Mouse (Mus musculus): ENCODE measurements around the gene Sertad3.
A peak's percentile ranks its signal among the peaks of the same experiment; 100 is the strongest.
"Not testable (repeated sequence)": the region's sequence is repeated elsewhere in the genome, so short reads cannot be mapped to it uniquely, and the experiment has no call there.

Sertad3 gene

DNA sequence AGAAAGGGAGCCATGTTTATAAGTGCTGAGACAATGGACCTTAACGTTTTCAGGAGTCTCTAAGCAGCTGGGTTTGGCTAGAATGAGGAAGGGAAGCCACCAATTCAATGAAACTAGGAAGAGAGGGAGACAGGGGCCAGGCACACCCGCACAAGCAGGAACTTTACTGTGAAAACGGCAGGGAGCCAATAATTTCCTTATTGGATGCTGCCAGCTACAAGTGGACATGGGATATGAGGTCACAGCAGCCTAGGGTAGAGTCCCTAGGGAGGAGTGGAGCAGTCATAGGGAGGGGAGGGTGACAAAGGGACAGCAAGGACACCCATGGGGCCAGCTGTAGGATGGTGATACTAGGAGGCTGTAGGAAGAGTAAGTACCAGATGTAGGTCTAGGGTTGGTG is 19.5 kb downstream of the Sertad3 start:
- DNase-seq (ENCODE audit: low spot score in 2 of 2) = no peak

DNA sequence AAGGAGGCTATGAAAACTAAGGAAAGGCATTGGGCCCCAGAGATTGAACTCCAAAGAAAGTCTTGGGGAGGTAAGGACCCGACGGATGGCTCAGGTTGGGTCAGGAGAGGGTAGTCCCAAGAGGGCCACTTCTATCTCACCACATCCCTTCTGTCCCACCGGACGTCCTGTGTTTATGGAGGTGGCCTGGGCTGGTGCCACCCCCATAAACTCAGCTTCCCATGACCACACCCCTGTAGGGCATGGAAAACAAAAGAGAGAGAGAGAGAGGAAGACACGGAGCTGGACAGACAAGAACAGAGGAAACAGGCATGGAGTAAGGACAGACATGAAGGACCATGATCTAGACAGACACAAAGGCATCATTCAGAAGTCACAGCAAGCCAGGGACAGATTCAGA is 19.9 kb downstream of the Sertad3 start:
- DNase-seq (ENCODE audit: low spot score in 2 of 2) = no peak

DNA sequence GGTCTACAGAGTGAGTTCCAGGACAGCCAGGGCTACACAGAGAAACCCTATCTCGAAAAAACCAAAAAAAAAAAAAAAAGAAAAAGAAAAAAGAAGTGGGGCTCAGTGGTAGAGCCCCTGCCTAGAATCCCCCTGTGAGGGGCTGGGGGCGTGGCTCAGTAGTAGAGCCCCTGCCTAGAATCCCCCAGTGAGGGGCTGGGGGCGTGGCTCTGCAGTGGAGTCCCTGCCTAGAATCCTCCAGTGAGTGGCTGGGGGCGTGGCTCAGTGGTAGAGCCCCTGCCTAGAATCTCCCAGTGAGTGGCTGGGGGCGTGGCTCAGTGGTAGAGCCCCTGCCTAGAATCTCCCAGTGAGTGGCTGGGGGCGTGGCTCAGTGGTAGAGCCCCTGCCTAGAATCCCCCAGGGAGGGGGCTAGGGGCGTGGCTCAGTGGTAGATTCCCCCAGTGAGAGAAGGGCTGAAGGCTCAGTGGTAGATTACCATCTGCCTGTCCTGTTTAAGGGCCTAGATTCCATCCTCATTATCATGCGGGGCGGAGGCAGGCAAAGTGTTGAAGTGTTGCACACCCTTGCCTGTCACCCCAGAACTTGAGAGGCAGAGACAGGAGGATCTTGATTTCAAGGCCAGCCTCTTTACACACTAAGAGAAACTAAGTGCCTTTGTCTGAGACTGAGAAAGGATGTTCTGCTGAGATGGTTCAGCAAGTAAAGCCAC is 21.2 kb downstream of the Sertad3 start:
- not testable (repeated sequence) for DNase-seq (ENCODE audit: low spot score in 2 of 2)

DNA sequence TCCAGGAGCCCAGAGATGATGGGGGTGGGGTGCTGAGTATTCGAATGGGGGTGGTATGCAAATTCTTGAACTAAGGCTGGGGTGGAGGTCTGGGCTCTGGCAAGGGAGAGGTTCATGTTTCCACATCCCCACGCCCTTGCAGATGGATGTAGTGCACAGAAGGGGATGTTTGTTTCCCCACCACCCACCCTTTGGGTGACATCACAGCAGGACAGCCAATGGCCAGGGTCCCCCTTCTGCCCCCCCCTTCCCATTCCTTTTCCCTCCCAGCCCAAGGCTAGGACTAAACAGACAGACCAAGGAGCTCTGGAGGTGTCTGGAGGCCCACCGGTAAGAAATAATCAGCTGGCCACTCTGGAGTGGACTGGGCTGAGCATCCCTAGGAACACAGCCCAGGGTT is 25.5 kb downstream of the Sertad3 start, which contains the start of gene Prx:
TSS of gene Prx (plus strand) at position 289 of the 400 bp plus-strand sequence.
- no peak for DNase-seq (ENCODE audit: low spot score in 2 of 2)

DNA sequence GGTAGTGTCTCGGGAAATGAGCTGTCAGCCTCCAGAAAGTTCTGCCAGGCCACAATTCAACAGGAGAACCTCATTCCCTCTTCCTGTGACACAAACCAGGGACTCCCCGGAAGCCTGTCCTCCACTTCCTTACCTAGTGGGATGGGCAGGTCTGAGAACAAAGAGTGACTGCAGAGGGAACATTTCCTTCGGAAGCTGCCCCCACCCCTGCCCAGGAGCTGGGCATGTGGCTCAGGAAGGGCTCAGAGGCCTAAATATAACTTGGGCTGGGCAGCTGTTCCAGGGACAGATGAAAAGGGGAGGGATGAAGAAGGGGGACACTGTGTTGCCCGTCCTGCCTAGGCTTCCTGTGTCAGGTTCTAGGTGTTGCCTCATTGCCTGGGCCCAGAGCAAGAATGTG is 28.1 kb downstream of the Sertad3 start:
- DNase-seq (ENCODE audit: low spot score in 2 of 2) = no peak

DNA sequence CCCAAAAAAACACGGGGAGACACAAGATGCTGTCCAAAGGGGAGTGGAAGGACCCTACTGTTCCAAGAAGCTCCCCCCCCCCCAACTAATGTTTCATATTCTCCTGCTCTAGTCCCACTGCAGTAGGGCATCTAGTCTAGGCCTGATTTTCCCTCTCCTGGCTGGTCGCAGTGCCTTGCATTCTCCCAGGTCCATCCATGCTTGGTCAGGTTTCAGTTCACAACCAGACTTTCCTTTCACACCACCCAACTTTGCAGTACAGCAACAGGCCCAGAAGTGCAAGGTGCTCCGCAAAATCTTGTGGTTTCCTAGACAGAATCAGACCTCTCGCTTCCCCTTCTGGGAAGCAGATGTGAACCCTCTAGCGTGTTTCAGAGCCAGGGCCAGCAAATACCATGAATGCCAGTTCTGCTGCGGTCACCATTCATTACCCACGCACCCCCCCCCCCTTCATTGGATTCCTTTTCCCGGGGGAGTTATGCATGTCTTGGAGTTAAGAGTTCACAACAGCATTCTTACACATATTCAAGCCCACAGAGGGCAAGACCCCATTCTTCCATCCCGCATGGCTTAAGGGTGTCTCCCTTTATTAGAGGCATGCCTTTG is 33.3 kb downstream of the Sertad3 start:
- no peak for DNase-seq (ENCODE audit: low spot score in 2 of 2)

DNA sequence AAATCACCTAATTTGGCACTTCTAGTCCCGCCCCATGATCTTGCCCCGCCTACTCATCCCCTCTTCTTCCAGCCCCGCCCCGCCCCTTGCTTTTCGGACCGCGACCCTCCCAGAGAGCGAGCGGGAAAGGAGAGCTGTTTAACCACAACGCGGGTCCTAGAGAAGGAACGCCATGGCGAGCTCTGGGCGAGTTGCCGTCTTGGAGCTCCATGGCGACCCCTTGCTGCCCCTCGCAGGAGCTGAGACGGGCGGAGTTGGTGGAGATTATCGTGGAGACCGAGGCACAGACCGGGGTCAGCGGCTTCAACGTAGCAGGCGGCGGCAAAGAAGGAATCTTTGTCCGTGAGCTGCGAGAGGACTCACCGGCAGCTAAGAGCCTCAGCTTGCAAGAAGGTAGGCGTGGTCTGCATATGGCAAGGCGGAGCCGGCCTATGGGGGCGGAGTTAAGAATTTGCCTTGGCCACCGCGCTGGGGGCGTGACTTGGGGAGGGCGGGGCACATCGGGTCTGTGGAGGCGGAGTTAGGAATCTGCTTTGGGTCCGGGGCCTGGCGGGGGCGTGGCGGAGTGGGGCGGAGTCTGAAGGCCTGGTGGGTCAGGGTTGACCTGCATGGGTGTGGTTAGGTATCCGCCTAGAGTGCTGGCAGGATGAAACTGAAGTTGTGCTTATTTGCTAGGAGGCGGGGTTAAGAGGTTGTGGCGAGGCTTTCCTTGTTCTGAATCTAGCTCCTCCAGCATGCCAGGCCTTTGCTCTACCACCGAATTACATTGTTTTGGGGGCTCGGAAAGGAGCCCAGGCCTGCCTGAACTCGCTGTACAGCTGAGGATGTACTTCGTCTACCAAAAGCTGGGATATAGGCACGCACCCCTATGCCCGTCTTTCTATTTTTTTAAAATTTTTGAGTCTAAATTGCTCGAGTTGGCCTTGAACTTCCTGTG is 34.4 kb downstream of the Sertad3 start:
- peak; percentile 90 to 93 for DNase-seq (ENCODE audit: low spot score in 2 of 2)

DNA sequence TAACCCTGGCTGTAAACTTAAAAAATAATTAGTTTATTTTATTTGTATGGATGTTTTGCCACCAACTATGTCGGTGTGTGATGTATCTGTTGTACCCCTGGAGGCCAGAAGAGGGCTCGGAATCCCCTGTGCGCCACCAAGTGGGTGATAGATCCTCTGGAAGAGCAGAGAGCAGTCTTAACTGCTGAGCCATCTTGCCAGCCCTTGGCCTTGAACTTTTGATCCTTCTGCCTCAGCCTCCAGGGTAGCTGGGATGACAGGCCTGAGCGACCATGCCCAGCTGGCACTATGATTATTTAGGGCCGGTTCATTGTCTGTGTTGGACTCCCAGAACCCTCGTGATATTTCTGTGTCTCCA is 35.1 kb downstream of the Sertad3 start:
- DNase-seq (ENCODE audit: low spot score in 2 of 2) = no peak

DNA sequence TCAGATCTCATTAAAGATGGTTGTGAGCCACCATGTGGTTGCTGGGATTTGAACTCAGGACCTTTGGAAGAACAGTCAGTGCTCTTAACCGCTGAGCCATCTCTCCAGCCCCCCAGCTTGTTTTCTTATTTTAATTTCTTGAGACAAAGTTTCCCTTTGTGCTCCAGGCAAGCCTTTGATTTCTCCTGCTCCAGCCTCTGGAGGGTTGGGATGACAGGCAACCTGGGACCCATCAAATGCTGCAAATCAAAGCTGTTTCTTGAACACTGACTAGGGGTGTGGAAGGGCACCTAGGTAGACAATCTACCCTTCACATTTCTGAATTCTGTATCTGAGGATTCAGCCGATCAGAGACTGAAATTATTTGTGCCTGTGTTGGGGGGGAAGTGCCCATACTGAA is 37.2 kb downstream of the Sertad3 start:
- DNase-seq (ENCODE audit: low spot score in 2 of 2) = no peak

DNA sequence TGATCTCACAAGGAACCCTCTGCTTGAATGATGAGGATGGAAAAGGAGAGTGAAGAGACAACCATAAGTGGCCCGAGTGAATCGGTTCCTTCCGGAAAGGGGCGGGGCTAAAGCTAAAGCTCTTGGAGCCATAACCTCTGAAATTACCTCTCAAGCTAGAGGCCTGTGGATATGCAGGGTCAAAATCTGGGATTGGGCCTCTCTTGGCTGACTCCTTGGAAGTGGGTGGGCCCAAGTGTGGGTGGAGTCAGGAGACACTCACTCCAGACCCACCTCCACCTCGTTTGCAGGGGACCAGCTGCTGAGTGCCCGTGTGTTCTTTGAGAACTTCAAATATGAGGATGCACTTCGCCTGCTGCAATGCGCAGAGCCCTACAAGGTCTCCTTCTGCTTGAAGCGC is 41.4 kb downstream of the Sertad3 start:
- DNase-seq (ENCODE audit: low spot score in 2 of 2) = no peak

DNA sequence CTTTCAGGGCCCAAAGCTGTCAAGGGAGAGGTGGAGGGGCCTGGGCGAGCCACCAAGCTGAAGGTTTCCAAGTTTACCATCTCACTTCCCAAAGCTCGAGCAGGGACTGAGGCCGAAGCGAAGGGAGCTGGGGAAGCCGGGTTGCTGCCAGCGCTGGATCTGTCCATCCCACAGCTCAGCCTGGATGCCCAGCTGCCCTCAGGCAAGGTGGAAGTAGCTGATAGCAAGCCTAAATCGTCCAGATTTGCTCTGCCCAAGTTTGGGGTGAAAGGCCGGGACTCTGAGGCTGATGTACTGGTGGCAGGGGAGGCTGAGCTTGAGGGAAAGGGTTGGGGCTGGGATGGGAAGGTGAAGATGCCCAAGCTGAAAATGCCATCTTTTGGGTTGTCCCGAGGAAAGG is 44.7 kb downstream of the Sertad3 start:
- no peak for DNase-seq (ENCODE audit: low spot score in 2 of 2)

DNA sequence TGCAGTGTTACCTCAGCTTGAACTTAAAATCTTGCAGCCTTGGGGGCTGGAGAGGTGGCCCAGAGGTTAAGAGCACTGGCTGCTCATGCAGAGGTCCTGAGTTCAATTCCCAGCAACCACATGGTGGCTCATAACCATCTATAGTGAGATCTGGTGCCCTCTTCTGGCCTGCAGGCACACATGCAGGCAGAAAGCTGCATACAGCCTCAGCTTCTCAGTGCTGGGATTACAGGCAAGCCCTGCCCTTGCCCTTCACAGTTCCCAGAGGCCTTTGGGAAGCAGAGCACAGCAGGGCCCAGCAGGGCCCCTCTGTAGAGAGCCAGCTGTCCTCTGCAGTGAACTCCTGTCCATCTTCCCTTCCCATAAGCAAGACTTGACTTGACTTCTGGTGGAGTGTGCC is 46.5 kb downstream of the Sertad3 start:
- no peak for DNase-seq (ENCODE audit: low spot score in 2 of 2)

DNA sequence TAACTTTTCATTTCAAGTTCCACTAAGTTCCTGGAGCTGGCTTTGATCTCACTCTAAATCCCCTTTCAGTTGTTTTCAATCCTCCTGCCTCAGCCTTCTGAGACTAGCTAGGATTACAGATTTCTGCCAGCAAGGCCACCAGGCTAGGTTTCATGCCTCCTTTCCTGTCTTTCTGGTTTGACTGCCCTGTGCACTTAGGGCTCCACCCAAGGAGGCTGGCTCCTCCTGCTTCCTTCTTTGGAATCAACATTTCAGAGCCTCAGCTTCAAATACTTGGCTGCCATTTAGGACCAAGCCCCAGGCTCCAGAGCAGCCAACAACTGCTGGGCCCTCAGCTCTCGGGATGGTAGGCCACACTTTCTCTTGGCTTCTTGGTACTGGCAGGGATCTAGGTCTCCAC is 47.0 kb downstream of the Sertad3 start:
- no peak for DNase-seq (ENCODE audit: low spot score in 2 of 2)

DNA sequence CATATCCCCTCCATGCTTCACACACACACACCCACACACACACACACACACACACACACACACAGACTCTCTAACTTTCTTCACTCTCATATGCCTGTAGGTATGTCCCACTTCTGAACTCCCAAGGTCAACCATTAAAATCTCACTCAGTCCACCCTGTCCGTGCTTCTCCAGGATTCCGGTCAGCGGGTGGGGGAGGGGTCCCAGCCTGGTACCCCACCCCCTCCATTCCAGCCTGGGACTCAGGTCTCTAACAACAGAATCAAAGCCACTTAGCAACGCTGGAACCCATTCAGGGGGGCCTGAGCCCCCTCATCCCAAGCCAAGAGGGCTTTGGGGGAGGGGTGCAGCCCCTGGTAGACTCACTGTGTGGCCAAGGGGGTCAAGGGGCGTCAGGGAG is 49.4 kb downstream of the Sertad3 start, which contains the start of gene Hipk4:
TSS of gene Hipk4 (plus strand) at position 301 of the 400 bp plus-strand sequence.
- peak in 1 of 2 experiments; percentile 7 for DNase-seq (ENCODE audit: low spot score in 2 of 2)

DNA sequence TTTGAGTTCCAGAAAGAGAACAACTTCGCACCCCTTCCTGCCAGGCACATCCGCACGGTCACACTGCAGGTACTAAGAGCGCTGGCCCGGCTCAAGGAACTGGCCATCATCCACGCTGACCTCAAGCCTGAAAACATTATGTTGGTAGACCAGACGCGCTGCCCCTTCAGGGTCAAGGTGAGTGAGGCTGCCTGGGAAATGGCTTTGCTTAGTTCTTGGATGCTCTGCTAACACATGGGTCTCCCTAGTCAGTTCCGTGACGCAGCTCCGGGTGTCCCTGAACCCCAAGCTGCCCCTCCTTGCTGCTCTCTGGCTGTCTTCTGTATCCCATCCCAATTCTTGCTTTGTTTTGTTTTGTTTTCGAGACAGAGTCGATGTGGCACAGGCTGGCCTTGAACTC is 50.2 kb downstream of the Sertad3 start:
- DNase-seq (ENCODE audit: low spot score in 2 of 2) = no peak

DNA sequence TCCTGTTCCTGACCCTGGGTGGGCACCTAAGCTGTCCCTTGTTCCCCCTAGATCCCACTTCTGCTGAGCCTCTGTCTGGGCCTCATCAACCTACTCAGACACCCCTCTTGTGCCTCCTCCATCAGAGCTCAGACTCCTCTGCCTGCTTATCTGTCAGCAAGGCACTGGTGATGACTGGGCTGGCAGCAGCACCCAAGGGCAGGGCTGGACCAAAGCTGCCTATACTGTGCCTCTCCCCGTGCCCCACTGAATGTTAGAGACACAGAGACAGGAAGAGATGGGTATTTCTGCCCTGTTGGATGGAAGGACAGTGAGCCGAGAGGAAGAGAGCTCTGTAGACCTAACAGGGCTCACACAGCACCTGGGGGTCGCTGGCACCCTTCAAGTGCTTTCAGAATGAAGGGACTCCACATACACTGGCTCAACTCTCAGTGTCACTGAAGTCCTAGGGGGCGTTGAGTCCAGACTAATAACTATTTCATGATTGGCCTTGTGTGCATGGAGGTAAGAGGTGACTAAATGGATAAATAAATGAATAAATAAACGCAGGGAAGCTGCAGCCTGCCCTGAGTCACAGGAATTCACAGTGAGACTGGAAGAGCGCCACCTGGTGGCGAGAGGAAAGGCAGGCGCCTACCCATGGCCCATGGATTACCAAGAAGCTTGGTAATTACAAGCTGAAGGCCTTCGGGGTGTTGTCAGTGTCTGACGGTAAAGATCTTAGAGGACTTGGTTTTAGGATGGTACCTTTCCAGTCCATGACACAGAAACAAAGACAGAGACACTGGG is 52.7 kb downstream of the Sertad3 start:
- DNase-seq (ENCODE audit: low spot score in 2 of 2) = peak in 1 of 2 experiments; percentile 76
